Mouse (Mus musculus) kidney, postnatal 4 days (tissue): ENCODE measurements around the gene Olfr1428.
"Not testable (repeated sequence)": the region's sequence is repeated elsewhere in the genome, so short reads cannot be mapped to it uniquely, and the experiment has no call there.

Experiments
- DNase-seq, 2 experiments: peaks; one replicate each; pipeline ENCODE4 v3.0.0; 2021; ENCODE audit warnings: mixed read lengths in 2 of 2

Olfr1428 gene

DNA sequence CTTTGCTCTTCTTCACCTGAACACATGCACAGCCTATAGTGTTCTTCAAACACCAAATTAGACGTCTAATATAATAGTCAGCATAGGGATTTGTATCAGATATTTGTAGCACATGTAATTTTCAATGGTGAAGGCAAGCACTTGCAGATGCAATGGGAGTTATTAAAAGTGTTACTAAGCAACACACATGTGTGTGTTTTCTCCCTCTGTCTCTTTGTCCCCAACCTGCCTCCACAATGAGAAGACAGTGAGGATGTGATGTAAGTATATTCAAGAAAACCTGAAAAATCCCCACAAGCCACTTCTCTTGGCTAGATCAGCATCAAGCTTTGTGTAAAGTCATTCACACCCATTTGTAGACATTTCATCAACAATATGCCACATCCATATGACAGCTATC, at the start of gene Olfr1428:
Gene Olfr1428 (minus strand): TSS at position 101 of the 400 bp plus-strand sequence.
- DNase-seq, result no peak

GRCm38 (mm10) chr19:12145452-12145851, 29.8 kb upstream of the Olfr1428 start:
- DNase-seq, result no peak

DNA sequence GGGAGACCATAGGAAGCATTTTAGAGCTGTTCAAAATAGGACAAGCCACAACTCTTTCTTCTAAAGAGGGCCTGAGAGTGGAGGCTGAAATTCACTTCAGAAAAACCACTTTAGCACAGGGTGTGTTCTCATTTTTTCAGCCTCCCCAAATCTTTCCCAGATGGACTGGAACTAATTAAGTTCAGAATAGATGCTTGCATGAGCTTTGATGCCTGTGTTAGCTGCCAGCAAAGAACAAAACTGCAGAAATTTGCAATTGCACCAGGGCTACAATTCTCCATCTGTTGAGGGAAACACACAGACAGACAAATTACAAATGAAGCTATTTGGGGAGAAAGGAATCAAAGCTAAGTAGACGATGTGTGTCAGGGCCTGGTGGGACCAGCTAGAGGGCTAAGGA, 27.7 kb upstream of the Olfr1428 start:
- DNase-seq, result no peak

DNA sequence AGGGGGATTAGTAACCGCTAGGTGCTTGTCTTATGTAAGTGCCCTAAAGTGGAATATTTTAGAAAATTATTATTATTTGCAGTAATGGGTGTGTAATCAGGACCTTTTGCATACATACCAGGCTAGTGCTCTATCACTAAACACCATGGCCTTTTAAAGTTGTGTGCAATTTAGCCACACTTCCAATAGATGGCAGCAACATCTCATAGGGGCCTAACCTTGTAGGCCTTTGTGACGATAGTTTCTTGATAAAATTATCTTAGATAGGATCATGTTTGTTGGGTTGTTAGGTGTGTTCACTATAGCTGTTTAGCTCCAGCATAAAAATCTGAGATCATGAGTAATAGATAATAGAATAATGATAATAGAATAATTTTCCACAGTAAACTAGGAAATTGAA, 18.6 kb upstream of the Olfr1428 start:
- peak in 1 of 2 experiments; percentile 3 for DNase-seq

- no peak for DNase-seq
Observed at GRCm38 (mm10) chr19:12123103-12123502, 7.4 kb upstream of the Olfr1428 start, which contains the start of gene Olfr76. Gene Olfr76, minus strand, starts transcription at chr19:12123203.

GRCm38 (mm10) chr19:12116464-12116863, 767 bp upstream of the Olfr1428 start:
- DNase-seq, result no peak

DNA sequence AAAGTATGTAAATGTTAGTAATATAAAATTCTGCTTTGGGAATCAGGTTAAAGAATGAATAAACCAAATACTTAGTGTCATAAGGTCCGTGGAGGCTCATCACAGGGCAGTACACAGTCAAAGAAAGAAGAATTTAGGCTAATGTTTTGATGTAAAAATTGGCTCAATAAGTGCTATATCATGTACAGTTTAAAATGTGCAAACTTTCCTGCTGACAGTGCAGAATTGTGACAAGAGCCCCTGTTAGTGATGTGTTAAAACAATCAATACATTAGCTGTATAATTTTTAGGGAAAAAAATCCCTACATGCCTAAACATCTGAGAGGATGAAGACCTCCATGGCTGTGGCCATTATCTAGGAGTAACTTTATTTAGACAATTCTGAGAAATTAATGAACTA, 1.9 kb downstream of the Olfr1428 start:
- DNase-seq, result no peak

- DNase-seq, result no peak
Observed at GRCm38 (mm10) chr19:12104541-12104940, 11.2 kb downstream of the Olfr1428 start.

DNA sequence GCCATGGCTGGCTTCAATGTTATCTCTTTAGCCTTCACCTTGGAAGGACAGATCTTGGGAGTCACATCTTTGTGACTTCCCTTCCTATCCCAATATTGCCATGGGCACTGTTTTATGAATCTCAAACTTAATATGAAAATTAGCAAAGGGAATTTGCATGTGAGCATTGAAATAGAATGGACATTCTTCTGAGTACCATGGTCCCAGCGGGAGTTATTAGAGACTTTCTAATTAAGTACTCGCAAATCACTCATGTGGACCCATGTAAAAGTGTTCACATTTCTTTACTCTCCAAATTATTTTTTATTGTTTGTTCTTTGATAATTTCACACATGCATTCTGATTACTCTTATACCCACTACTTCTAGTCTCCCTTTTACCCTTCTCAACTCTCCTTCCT, 12.5 kb downstream of the Olfr1428 start, which contains the start of gene Olfr1427:
Gene Olfr1427 (minus strand): TSS at position 101 of the 400 bp plus-strand sequence.
- no peak for DNase-seq

- no peak for DNase-seq
Observed at GRCm38 (mm10) chr19:12091913-12092312, 23.8 kb downstream of the Olfr1428 start, which contains the start of gene Olfr1426. Gene Olfr1426, minus strand, starts transcription at chr19:12092013.

DNA sequence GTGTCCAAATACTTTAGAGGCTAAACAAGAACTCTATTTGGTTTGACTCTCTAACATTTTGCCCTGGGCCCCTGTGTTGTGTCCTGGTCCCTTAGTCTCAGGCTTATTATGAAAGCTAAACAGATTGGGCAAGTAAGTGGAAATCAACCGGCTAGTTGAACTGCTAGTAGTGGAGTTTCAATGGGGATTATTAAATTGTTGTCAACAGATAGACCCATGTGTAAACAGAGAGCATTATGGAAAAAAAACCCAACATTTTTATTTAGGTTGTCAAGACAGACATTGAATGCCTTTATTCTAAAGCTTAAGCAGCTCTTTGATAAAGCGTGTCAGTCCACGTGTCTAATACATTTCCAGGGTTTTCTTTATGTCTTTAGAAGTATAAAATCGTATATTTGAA, 38.1 kb downstream of the Olfr1428 start, which contains the start of gene Olfr1425:
Gene Olfr1425 (minus strand): TSS at position 101 of the 400 bp plus-strand sequence.
- DNase-seq, result not testable (repeated sequence)

DNA sequence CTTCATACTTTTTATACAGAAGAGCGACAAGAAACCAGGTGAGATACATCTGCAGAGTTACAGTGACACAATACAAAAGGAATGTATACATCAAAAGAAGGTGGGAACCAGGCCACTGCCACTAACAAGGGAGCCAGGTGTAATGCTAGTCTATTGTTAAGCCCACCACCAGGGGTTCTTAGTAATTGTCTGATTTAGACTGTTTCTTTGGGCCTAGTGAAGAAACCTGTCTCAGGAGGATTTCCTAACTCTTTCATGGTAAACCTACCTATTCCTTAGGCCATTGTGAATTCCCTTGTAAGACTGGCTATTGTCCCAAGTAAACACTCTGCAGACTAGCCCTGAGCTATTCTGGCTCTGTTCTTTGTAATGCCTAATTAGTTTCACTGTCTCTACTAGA, 46.2 kb downstream of the Olfr1428 start:
- DNase-seq, result not testable (repeated sequence)

DNA sequence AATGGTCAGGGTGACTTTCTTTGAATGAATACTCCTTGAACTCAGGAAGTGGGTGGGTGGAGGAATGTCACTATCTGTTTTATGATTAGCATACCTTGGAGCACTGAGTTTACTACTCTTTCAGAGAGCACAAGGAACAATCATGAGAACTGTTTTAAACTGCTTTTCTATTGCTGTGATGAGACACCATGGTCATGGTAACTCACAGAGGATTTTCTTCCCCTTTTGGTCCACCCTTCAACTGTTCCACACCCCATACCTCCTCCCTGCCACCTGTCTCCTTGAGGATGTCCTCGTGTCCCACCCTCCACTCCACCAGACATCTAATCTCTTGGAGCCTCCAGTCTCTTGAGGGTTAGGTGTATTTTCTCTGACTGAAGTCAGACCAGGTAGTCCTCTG, 47.9 kb downstream of the Olfr1428 start:
- DNase-seq, result not testable (repeated sequence)

- DNase-seq, result not testable (repeated sequence)
Observed at GRCm38 (mm10) chr19:12062582-12062981, 53.1 kb downstream of the Olfr1428 start, which contains the start of gene Olfr1424. Gene Olfr1424, minus strand, starts transcription at chr19:12062682.
